Mouse (Mus musculus) CD4-positive naive resting alpha-beta T cell, adult 57 days (primary cell): ENCODE measurements around the gene Vmn2r84. TPM values are rescaled to one million over a fixed set of nuclear protein-coding genes. Genes with fewer than 3 reads are reported as not detected.

Source experiments
- total RNA-seq: library from RNA; stranded (reverse); gene quantifications from one replicate; pipeline ENCODE4 v1.2.4, GENCODE M21; 2023

Gene Vmn2r84
- not detected for total RNA-seq

DNA sequence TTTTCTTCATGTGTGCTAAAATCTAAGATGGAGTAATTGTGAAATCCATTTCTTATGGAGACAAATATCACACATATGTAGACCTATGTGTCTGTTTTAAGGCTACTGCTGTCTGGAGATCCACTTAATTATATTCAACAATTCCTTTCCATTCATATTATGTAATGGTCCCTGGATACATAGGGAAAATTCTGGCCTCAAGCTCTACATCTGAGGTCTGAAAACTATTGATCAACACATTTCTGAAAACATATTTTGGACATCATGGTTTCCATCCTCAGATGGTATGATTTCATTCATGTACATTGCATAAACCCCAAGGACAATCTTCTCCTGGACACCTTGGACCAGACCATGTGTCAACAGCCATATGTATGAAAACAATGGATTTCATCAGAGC lies at the start of gene Vmn2r84:
Vmn2r84 (minus strand) TSS at position 101 of the 400 bp plus-strand sequence.

DNA sequence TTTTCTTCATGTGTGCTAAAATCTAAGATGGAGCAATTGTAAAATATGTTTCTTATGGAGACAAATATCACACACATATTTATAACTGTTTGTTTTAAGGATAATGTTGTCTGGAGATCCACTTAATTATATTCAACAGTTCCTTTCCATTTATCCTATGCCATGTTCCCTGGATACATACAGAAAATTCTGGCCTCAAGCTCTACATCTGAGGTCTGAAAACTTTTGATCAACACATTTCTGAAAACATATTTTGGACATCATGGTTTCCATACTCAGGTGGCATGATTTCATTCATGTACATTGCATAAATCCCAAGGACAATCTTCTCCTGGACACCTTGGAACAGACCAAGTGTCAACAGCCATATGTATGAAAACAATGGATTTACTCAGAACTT lies 35.5 kb upstream of the Vmn2r84 start, which contains the start of gene Vmn2r85:
Vmn2r85 (minus strand) TSS at position 101 of the 400 bp plus-strand sequence.

Other genes starting within 250 kb of the Vmn2r84 start
- not detected for gene Olfr825, start 227.6 kb downstream of the Vmn2r84 start, total RNA-seq
- gene Olfr826, start 210.1 kb downstream of the Vmn2r84 start, total RNA-seq = not detected
- gene Olfr827, start 179.9 kb downstream of the Vmn2r84 start, total RNA-seq = not detected
- not detected for gene Neurod4, start 114.1 kb downstream of the Vmn2r84 start, total RNA-seq
- 124 TPM for gene Tespa1, start 71.5 kb downstream of the Vmn2r84 start, total RNA-seq
- not detected for gene Vmn2r85, start 35.4 kb upstream of the Vmn2r84 start, total RNA-seq
- gene Vmn2r86, start 61.7 kb upstream of the Vmn2r84 start, total RNA-seq = not detected
- not detected for gene Vmn2r87, start 103.1 kb upstream of the Vmn2r84 start, total RNA-seq